Mouse (Mus musculus) midbrain, embryonic 12.5 days (tissue): ENCODE data around the gene Cga. TPM values are rescaled to one million over a fixed set of nuclear protein-coding genes. Genes with fewer than 3 reads are reported as not detected.

Source experiments
- ATAC-seq: fragments of 200-750 bp; cut with Nextera tagmentation; 2 replicates; pipeline ENCODE4 v1.8.0; 2017; ENCODE audit warnings: low read depth, moderate TSS enrichment, moderate library complexity; ENCODE audit not compliant: low FRiP score
- H3K27ac ChIP-seq: fragments of 300-500 bp; sonication (generic); replicated peaks from 2 replicates; pipeline ENCODE4 v1.5.1; 2016; ENCODE audit warnings: mild to moderate bottlenecking
- H3K27me3 ChIP-seq: fragments of 300-500 bp; sonication (generic); 2 replicates; pipeline ENCODE4 v1.6.1; 2016; ENCODE audit warnings: mild to moderate bottlenecking
- H3K36me3 ChIP-seq: fragments of 300-500 bp; sonication (generic); 2 replicates; pipeline ENCODE4 v1.6.1; 2016
- H3K4me1 ChIP-seq: fragments of 300-500 bp; sonication (generic); 2 replicates; pipeline ENCODE4 v1.6.1; 2016
- H3K4me2 ChIP-seq: fragments of 300-500 bp; sonication (generic); replicated peaks from 2 replicates; pipeline ENCODE4 v1.6.1; 2016; ENCODE audit warnings: mild to moderate bottlenecking, moderate library complexity
- H3K4me3 ChIP-seq: fragments of 300-500 bp; sonication (generic); 2 replicates; pipeline ENCODE4 v1.5.1; 2016; ENCODE audit warnings: mild to moderate bottlenecking
- H3K9ac ChIP-seq: fragments of 300-500 bp; sonication (generic); replicated peaks from 2 replicates; pipeline ENCODE4 v1.6.1; 2016; ENCODE audit warnings: mild to moderate bottlenecking, moderate library complexity
- H3K9me3 ChIP-seq: fragments of 300-500 bp; sonication (generic); 2 replicates; pipeline ENCODE4 v1.6.1; 2016; ENCODE audit warnings: mild to moderate bottlenecking
- WGBS: fragments of 180-500 bp; shearing (Covaris S2); methylation state at CpG from one replicate; pipeline ENCODE4 v1.1.7; 2016; 5-methylcytosine and 5-hydroxymethylcytosine counted together
- polyA plus RNA-seq: library from polyadenylated mRNA; unstranded; fragments of >200 nt; fragmentation: Nextera tagmentation; extraction: Ambion mirVana; gene quantifications from 2 replicates; pipeline ENCODE4 v1.2.1, GENCODE M21; 2016

The Cga gene
- polyA plus RNA-seq: not detected in 2 replicates

GRCm38 (mm10) chr4:34893479-34893878, at the start of gene Cga:
Cga (plus strand) TSS chr4:34893779.
- H3K36me3 ChIP-seq: no peaks in the 10 kb centered on the region
- no peak within 1 kb of the TSS for H3K9ac ChIP-seq
- no peak within 1 kb of the TSS for H3K4me2 ChIP-seq
- H3K9me3 ChIP-seq: no peaks in the 10 kb centered on the region
- peaks cover 27% of the 10 kb centered on the region for H3K27me3 ChIP-seq
- 83% methylated on average over 1 of the region's 1 CpGs for WGBS
- ATAC-seq: no peak
- H3K27ac ChIP-seq: no peak within 1 kb of the TSS
- no peaks in the 10 kb centered on the region for H3K4me1 ChIP-seq
- no peak within 1 kb of the TSS for H3K4me3 ChIP-seq

- no peaks in the 10 kb centered on the region for H3K9me3 ChIP-seq
- no peak overlapping the region for H3K27ac ChIP-seq
- WGBS: 94% methylated on average over 1 of the region's 1 CpGs
- H3K9ac ChIP-seq: no peak overlapping the region
- peaks cover 9% of the 10 kb centered on the region for H3K4me1 ChIP-seq
- H3K4me3 ChIP-seq: no peak overlapping the region
- H3K27me3 ChIP-seq: no peaks in the 10 kb centered on the region
- ATAC-seq: no peak
- H3K36me3 ChIP-seq: peaks cover 4% of the 10 kb centered on the region; the same call in 1 of the 2 replicates
- H3K4me2 ChIP-seq: no peak overlapping the region
These were observed 49.7 kb upstream of the Cga start for GRCm38 (mm10) chr4:34843839-34844238.

GRCm38 (mm10) chr4:34847679-34848309, 45.8 kb upstream of the Cga start:
- no peak overlapping the region for H3K4me2 ChIP-seq
- H3K4me3 ChIP-seq: no peak overlapping the region
- H3K27ac ChIP-seq: no peak overlapping the region
- H3K9ac ChIP-seq: no peak overlapping the region
- WGBS: 95% methylated on average over 6 of the region's 6 CpGs
- no peaks in the 10 kb centered on the region for H3K9me3 ChIP-seq
- H3K36me3 ChIP-seq: peaks cover 10% of the 10 kb centered on the region; the same call in 1 of the 2 replicates
- no peaks in the 10 kb centered on the region for H3K27me3 ChIP-seq
- peaks cover 5% of the 10 kb centered on the region; the same call in 1 of the 2 replicates for H3K4me1 ChIP-seq
- no peak for ATAC-seq

- no peak for ATAC-seq
- peaks cover 18% of the 10 kb centered on the region for H3K36me3 ChIP-seq
These were observed 43.4 kb upstream of the Cga start for GRCm38 (mm10) chr4:34850156-34850555.

GRCm38 (mm10) chr4:34852051-34852450, 41.5 kb upstream of the Cga start:
- H3K9ac ChIP-seq: no peak overlapping the region
- 96% methylated on average over 7 of the region's 7 CpGs for WGBS
- no peak overlapping the region for H3K27ac ChIP-seq
- ATAC-seq: no peak
- H3K4me1 ChIP-seq: 0 out of 2 replicates have a peak, but pooled peaks cover 3% of the 10 kb centered on the region
- no peaks in the 10 kb centered on the region for H3K27me3 ChIP-seq
- no peaks in the 10 kb centered on the region for H3K9me3 ChIP-seq
- H3K4me3 ChIP-seq: no peak overlapping the region
- peaks cover 18% of the 10 kb centered on the region for H3K36me3 ChIP-seq
- no peak overlapping the region for H3K4me2 ChIP-seq

More at GRCm38 (mm10) chr4:34850156-34850555, 43.4 kb upstream of the Cga start:
- H3K9ac ChIP-seq: no peak overlapping the region
- no peak overlapping the region for H3K4me3 ChIP-seq
- no peaks in the 10 kb centered on the region for H3K27me3 ChIP-seq
- 98% methylated on average over 2 of the region's 2 CpGs for WGBS
- H3K9me3 ChIP-seq: no peaks in the 10 kb centered on the region
- no peak overlapping the region for H3K4me2 ChIP-seq
- no peak overlapping the region for H3K27ac ChIP-seq
- no peaks in the 10 kb centered on the region for H3K4me1 ChIP-seq

- no peak for ATAC-seq
- 0 out of 2 replicates have a peak, but pooled peaks cover 3% of the 10 kb centered on the region for H3K4me1 ChIP-seq
- no peaks in the 10 kb centered on the region for H3K27me3 ChIP-seq
- no peaks in the 10 kb centered on the region for H3K9me3 ChIP-seq
- H3K9ac ChIP-seq: no peak overlapping the region
- WGBS: 18% methylated on average over 1 of the region's 1 CpGs
- H3K27ac ChIP-seq: no peak overlapping the region
- no peak overlapping the region for H3K4me2 ChIP-seq
- peaks cover 18% of the 10 kb centered on the region for H3K36me3 ChIP-seq
- no peak overlapping the region for H3K4me3 ChIP-seq
These were observed 37.6 kb upstream of the Cga start for GRCm38 (mm10) chr4:34855966-34856365.

- H3K27me3 ChIP-seq: no peaks in the 10 kb centered on the region
- no peak overlapping the region for H3K4me3 ChIP-seq
- no peak for ATAC-seq
- no peak overlapping the region for H3K27ac ChIP-seq
- WGBS: 93% methylated on average over 3 of the region's 3 CpGs
- H3K9me3 ChIP-seq: no peaks in the 10 kb centered on the region
- H3K9ac ChIP-seq: no peak overlapping the region
- peaks cover 5% of the 10 kb centered on the region for H3K36me3 ChIP-seq
- H3K4me2 ChIP-seq: no peak overlapping the region
- H3K4me1 ChIP-seq: 0 out of 2 replicates have a peak, but pooled peaks cover 3% of the 10 kb centered on the region
These were observed 34.7 kb upstream of the Cga start for GRCm38 (mm10) chr4:34858903-34859302.

- no peak overlapping the region for H3K4me3 ChIP-seq
- H3K9ac ChIP-seq: no peak overlapping the region
- no peak overlapping the region for H3K27ac ChIP-seq
- H3K4me1 ChIP-seq: 0 out of 2 replicates have a peak, but pooled peaks cover 3% of the 10 kb centered on the region
- H3K27me3 ChIP-seq: no peaks in the 10 kb centered on the region
- no peaks in the 10 kb centered on the region for H3K36me3 ChIP-seq
- WGBS: 96% methylated on average over 3 of the region's 3 CpGs
- no peaks in the 10 kb centered on the region for H3K9me3 ChIP-seq
- no peak overlapping the region for H3K4me2 ChIP-seq
- ATAC-seq: no peak
These were observed 34.2 kb upstream of the Cga start for GRCm38 (mm10) chr4:34859416-34859815.

GRCm38 (mm10) chr4:34861438-34861837, 32.1 kb upstream of the Cga start:
- Histone ChIP-seq H3K4me1 (no peaks in the 10 kb centered on the region), H3K27ac (no peak overlapping the region), H3K27me3 (no peaks in the 10 kb centered on the region), H3K9ac (no peak overlapping the region), H3K4me3 (no peak overlapping the region), H3K36me3 (no peaks in the 10 kb centered on the region), H3K4me2 (no peak overlapping the region), H3K9me3 (no peaks in the 10 kb centered on the region)
- no peak for ATAC-seq
- WGBS: 97% methylated on average over 3 of the region's 3 CpGs

GRCm38 (mm10) chr4:34869813-34870212, 23.8 kb upstream of the Cga start:
- H3K27ac ChIP-seq: no peak overlapping the region
- H3K27me3 ChIP-seq: no peaks in the 10 kb centered on the region
- ATAC-seq: no peak

GRCm38 (mm10) chr4:34872896-34873495, 20.6 kb upstream of the Cga start:
- Histone ChIP-seq H3K36me3 (peaks cover 16% of the 10 kb centered on the region), H3K9ac (no peak overlapping the region), H3K27me3 (no peaks in the 10 kb centered on the region), H3K9me3 (no peaks in the 10 kb centered on the region), H3K4me1 (no peaks in the 10 kb centered on the region), H3K4me3 (no peak overlapping the region), H3K4me2 (no peak overlapping the region), H3K27ac (no peak overlapping the region)
- WGBS: 91% methylated on average over 4 of the region's 4 CpGs
- ATAC-seq: no peak

More at GRCm38 (mm10) chr4:34869813-34870212, 23.8 kb upstream of the Cga start:
- Histone ChIP-seq H3K9ac (no peak overlapping the region), H3K4me3 (no peak overlapping the region), H3K9me3 (no peaks in the 10 kb centered on the region), H3K36me3 (no peaks in the 10 kb centered on the region), H3K4me1 (no peaks in the 10 kb centered on the region), H3K4me2 (no peak overlapping the region)
- 91% methylated on average over 3 of the region's 3 CpGs for WGBS

- Histone ChIP-seq H3K4me3 (no peak overlapping the region), H3K27ac (no peak overlapping the region), H3K4me2 (no peak overlapping the region), H3K9ac (no peak overlapping the region), H3K36me3 (peaks cover 24% of the 10 kb centered on the region), H3K9me3 (no peaks in the 10 kb centered on the region), H3K4me1 (no peaks in the 10 kb centered on the region), H3K27me3 (no peaks in the 10 kb centered on the region)
- no peak for ATAC-seq
- 86% methylated on average over 1 of the region's 1 CpGs for WGBS
These were observed 19.3 kb upstream of the Cga start for GRCm38 (mm10) chr4:34874234-34874633.
